Comparison of ENCODE assay signal across 8 mouse cellular contexts in genomic region chr8:70896316-70897020, GRCm38 (mm10). TPM values are rescaled to one million over a fixed set of nuclear protein-coding genes. Genes with fewer than 3 reads are reported as not detected.
DNase-seq lines count a peak whose midpoint lies in the region; ATAC-seq lines count a peak whose summit lies in the region.

No protein-coding gene starts in this region.

- DNase-seq in kidney, postnatal 14 days = no peak
- peak; percentile 57 for DNase-seq in MN1 (ENCODE audit: low spot score)
- DNase-seq in midbrain, embryonic 10.5 days (ENCODE audit: low spot score) = no peak
- DNase-seq in ovary, postnatal 14 days (ENCODE audit: low spot score) = no peak
- DNase-seq in urinary bladder, postnatal 14 days (ENCODE audit: low spot score) = no peak
- no peak for DNase-seq in urinary bladder, adult 18-20 months (ENCODE audit: low spot score in 2 of 2)

- no peaks in the 10 kb centered on the region for H3K9me3 ChIP-seq in kidney, embryonic 14.5 days (ENCODE audit: control insufficient read depth, low read length)
- no peaks in the 10 kb centered on the region for H3K9me3 ChIP-seq in heart, embryonic 16.5 days (replicated peaks; ENCODE audit: control insufficient read depth, low read length)
- no peaks in the 10 kb centered on the region for H3K9me3 ChIP-seq in midbrain, embryonic 10.5 days (replicated peaks)

- H3K4me3 ChIP-seq in kidney, embryonic 14.5 days (ENCODE audit: low read length) = peak overlapping the region; percentile 69
- H3K4me3 ChIP-seq in heart, embryonic 16.5 days (ENCODE audit: low read length) = peak overlapping the region; percentile 90
- H3K4me3 ChIP-seq in midbrain, embryonic 10.5 days = peak overlapping the region; percentile 86

- peaks cover 29% of the 10 kb centered on the region for H3K36me3 ChIP-seq in kidney, embryonic 14.5 days (ENCODE audit: control insufficient read depth, insufficient read depth, low read length)
- peaks cover 26% of the 10 kb centered on the region for H3K36me3 ChIP-seq in heart, embryonic 16.5 days (ENCODE audit: control insufficient read depth, insufficient read depth)
- H3K36me3 ChIP-seq in midbrain, embryonic 10.5 days = peaks cover 35% of the 10 kb centered on the region

- peak overlapping the region; percentile 77; the same call in 1 of the 2 replicates for H3K27ac ChIP-seq in kidney, embryonic 14.5 days (ENCODE audit: low read depth, low read length)
- peak overlapping the region; percentile 67 for H3K27ac ChIP-seq in heart, embryonic 16.5 days (ENCODE audit: low read length)
- peak overlapping the region; percentile 98 for H3K27ac ChIP-seq in midbrain, embryonic 10.5 days (replicated peaks)

- peak overlapping the region; percentile 95 for H3K4me2 ChIP-seq in kidney, embryonic 14.5 days (replicated peaks; ENCODE audit: low read depth, low read length)
- H3K4me2 ChIP-seq in heart, embryonic 16.5 days (ENCODE audit: low read depth, low read length) = peak overlapping the region; percentile 96

- peaks cover 20% of the 10 kb centered on the region for H3K27me3 ChIP-seq in kidney, embryonic 14.5 days (ENCODE audit: control insufficient read depth, insufficient read depth, low read length)
- peaks cover 15% of the 10 kb centered on the region for H3K27me3 ChIP-seq in heart, embryonic 16.5 days (ENCODE audit: control insufficient read depth, insufficient read depth, low read length)
- peaks cover 37% of the 10 kb centered on the region for H3K27me3 ChIP-seq in midbrain, embryonic 10.5 days (ENCODE audit: low read depth, poor library complexity, severe bottlenecking)

- no peak for ATAC-seq in kidney, embryonic 14.5 days (ENCODE audit: low FRiP score, low TSS enrichment)
- no peak for ATAC-seq in heart, embryonic 16.5 days (replicated peaks; ENCODE audit: extremely low read depth, insufficient read depth, low FRiP score)

- H3K4me1 ChIP-seq in kidney, embryonic 14.5 days (ENCODE audit: control insufficient read depth, insufficient read depth, low read length) = peaks cover 21% of the 10 kb centered on the region
- peaks cover 10% of the 10 kb centered on the region for H3K4me1 ChIP-seq in heart, embryonic 16.5 days (ENCODE audit: control insufficient read depth, insufficient read depth, low read length)
- H3K4me1 ChIP-seq in midbrain, embryonic 10.5 days = peaks cover 39% of the 10 kb centered on the region

- peak overlapping the region; percentile 97 for H3K9ac ChIP-seq in kidney, embryonic 14.5 days (ENCODE audit: low read depth, low read length)
- peak overlapping the region; percentile 87 for H3K9ac ChIP-seq in heart, embryonic 16.5 days (ENCODE audit: low read length)

- 4% methylated on average over 25 of the region's 25 CpGs for WGBS in kidney, embryonic 14.5 days
- 2% methylated on average over 25 of the region's 25 CpGs for WGBS in heart, embryonic 16.5 days
- 5% methylated on average over 25 of the region's 25 CpGs for WGBS in midbrain, embryonic 10.5 days

RNA-seq across cellular contexts. Expression of gene Rpl18a, which starts 0.7 kb away (rescaled TPM):
- polyA plus RNA-seq in kidney, embryonic 14.5 days (2014; fragmentation: Nextera tagmentation; extraction: Ambion mirVana) = 5,375 and 6,285 TPM in 2 replicates
- polyA plus RNA-seq in heart, embryonic 16.5 days (2015; fragmentation: Nextera tagmentation; extraction: Ambion mirVana) = 2,334 and 2,733 TPM in 2 replicates
- polyA plus RNA-seq in midbrain, embryonic 10.5 days (2016; fragmentation: Nextera tagmentation; extraction: Ambion mirVana) = 3,389 and 3,784 TPM in 2 replicates

RNA-seq across cellular contexts. Expression of gene Slc5a5, which starts 3.9 kb away (rescaled TPM):
- polyA plus RNA-seq in kidney, embryonic 14.5 days (2014; fragmentation: Nextera tagmentation; extraction: Ambion mirVana) = 0.09 and 0.19 TPM in 2 replicates
- 0.31 and 0.43 TPM in 2 replicates for polyA plus RNA-seq in heart, embryonic 16.5 days (2015; fragmentation: Nextera tagmentation; extraction: Ambion mirVana)
- polyA plus RNA-seq in midbrain, embryonic 10.5 days (2016; fragmentation: Nextera tagmentation; extraction: Ambion mirVana) = 0.42 and 0.63 TPM in 2 replicates

RNA-seq across cellular contexts. Expression of gene Map1s, which starts 9.3 kb away (rescaled TPM):
- 32.1 and 43.4 TPM in 2 replicates for polyA plus RNA-seq in kidney, embryonic 14.5 days (2014; fragmentation: Nextera tagmentation; extraction: Ambion mirVana)
- polyA plus RNA-seq in heart, embryonic 16.5 days (2015; fragmentation: Nextera tagmentation; extraction: Ambion mirVana) = 36.9 and 38.1 TPM in 2 replicates
- polyA plus RNA-seq in midbrain, embryonic 10.5 days (2016; fragmentation: Nextera tagmentation; extraction: Ambion mirVana) = 69.4 and 74.0 TPM in 2 replicates

RNA-seq across cellular contexts. Expression of gene Ccdc124, which starts 22.7 kb away (rescaled TPM):
- polyA plus RNA-seq in kidney, embryonic 14.5 days (2014; fragmentation: Nextera tagmentation; extraction: Ambion mirVana) = 117 and 142 TPM in 2 replicates
- 82.3 and 91.8 TPM in 2 replicates for polyA plus RNA-seq in heart, embryonic 16.5 days (2015; fragmentation: Nextera tagmentation; extraction: Ambion mirVana)
- 180 and 183 TPM in 2 replicates for polyA plus RNA-seq in midbrain, embryonic 10.5 days (2016; fragmentation: Nextera tagmentation; extraction: Ambion mirVana)

RNA-seq across cellular contexts. Expression of gene Kcnn1, which starts 33.4 kb away (rescaled TPM):
- polyA plus RNA-seq in kidney, embryonic 14.5 days (2014; fragmentation: Nextera tagmentation; extraction: Ambion mirVana) = 2.5 and 2.6 TPM in 2 replicates
- polyA plus RNA-seq in heart, embryonic 16.5 days (2015; fragmentation: Nextera tagmentation; extraction: Ambion mirVana) = 4.1 and 4.2 TPM in 2 replicates
- 9.1 and 13.4 TPM in 2 replicates for polyA plus RNA-seq in midbrain, embryonic 10.5 days (2016; fragmentation: Nextera tagmentation; extraction: Ambion mirVana)
